Mouse (Mus musculus) monocyte, adult 59 days (primary cell): ENCODE data around the gene Robo2. TPM values are rescaled to one million over a fixed set of nuclear protein-coding genes. Genes with fewer than 3 reads are reported as not detected.

ENCODE experiments used
- total RNA-seq, 2 experiments: library from RNA; stranded (reverse); gene quantifications; one replicate each; pipeline ENCODE4 v1.2.4; 2023

The Robo2 gene
- not detected for total RNA-seq

GRCm38 (mm10) chr16:74411481-74412251 lies at the start of gene Robo2:
TSS of gene Robo2 (minus strand) at chr16:74411825.

